Mouse (Mus musculus): ENCODE data around the gene Apc2. TPM values are rescaled to one million over a fixed set of nuclear protein-coding genes. Genes with fewer than 3 reads are reported as not detected.

The Apc2 gene
- polyA plus RNA-seq, 1 experiment, result 0.24 TPM

DNA sequence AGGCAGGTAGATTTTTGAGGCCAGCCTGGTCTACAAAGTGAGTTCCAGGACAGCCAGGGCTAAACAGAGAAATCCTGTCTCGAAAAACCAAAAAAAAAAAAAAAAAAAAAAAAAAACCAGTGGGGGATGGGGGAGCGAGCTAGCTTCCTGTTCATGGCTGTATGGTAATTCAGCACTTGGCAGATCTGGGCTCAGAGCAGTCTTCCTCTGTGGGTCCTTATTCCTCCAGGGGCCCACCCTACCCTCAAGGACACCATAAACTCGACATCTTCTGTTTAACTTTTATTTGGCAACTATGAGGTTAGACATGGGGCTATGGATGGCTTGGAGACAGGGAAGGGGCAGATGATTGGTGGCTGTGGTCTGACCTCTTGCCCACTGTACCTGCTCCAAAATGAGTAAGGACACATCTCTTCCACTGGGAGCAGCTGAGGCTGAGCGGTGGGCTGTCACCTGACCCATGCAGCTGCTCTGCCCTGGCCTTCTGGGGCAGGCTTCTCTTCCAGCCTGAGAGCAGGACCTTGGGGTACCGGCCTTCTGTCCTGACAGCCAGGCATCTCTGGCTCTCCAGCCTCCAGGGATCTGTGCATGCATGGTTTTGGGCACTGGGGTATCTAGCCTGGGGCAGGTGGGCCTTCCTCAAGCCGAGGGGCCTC is 25.4 kb downstream of the Apc2 start:
- no peak overlapping the region for H3ac ChIP-seq (ENCODE audit: control insufficient read depth, insufficient read length)
- TF ChIP-seq TCF3 (IDR thresholded peaks at IDR 0.05; ENCODE audit: insufficient read length, low read depth) (peak; percentile 23), TCF12 (IDR thresholded peaks at IDR 0.05; ENCODE audit: insufficient read depth, poor library complexity, severe bottlenecking) (no peak), E2F4 (IDR thresholded peaks at IDR 0.05; ENCODE audit: insufficient read depth) (no peak), SRF (IDR thresholded peaks at IDR 0.05; ENCODE audit: control insufficient read depth, insufficient read length, low read depth) (no peak), MYOD1 (IDR thresholded peaks at IDR 0.05; ENCODE audit: control insufficient read depth in 1 of 3, insufficient read length in 2 of 3, low read depth in 2 of 3) (peak in 2 of 3 experiments; percentile 91 to 96), MYOG (IDR thresholded peaks at IDR 0.05; ENCODE audit: control insufficient read depth in 1 of 3, insufficient read depth in 1 of 3, insufficient read length in 2 of 3, low read depth in 2 of 3) (peak; percentile 57 to 96 (median 92)), USF1 (IDR thresholded peaks at IDR 0.05; ENCODE audit: low read depth) (no peak), CEBPB (IDR thresholded peaks at IDR 0.05; ENCODE audit: insufficient read depth, poor library complexity, severe bottlenecking) (no peak)
- no peaks in the 10 kb centered on the region for H3K36me3 ChIP-seq (ENCODE audit: control insufficient read depth, insufficient read depth)
- H3K27me3 ChIP-seq (ENCODE audit: control insufficient read depth, insufficient read depth, insufficient read length), result no peaks in the 10 kb centered on the region
- peak overlapping the region; percentile 79 for H3K4me3 ChIP-seq
- H3K79me2 ChIP-seq (ENCODE audit: control insufficient read depth, insufficient read depth), result peaks cover 10% of the 10 kb centered on the region
- peak overlapping the region; percentile 71 for H3K4me2 ChIP-seq (ENCODE audit: low read depth)

DNA sequence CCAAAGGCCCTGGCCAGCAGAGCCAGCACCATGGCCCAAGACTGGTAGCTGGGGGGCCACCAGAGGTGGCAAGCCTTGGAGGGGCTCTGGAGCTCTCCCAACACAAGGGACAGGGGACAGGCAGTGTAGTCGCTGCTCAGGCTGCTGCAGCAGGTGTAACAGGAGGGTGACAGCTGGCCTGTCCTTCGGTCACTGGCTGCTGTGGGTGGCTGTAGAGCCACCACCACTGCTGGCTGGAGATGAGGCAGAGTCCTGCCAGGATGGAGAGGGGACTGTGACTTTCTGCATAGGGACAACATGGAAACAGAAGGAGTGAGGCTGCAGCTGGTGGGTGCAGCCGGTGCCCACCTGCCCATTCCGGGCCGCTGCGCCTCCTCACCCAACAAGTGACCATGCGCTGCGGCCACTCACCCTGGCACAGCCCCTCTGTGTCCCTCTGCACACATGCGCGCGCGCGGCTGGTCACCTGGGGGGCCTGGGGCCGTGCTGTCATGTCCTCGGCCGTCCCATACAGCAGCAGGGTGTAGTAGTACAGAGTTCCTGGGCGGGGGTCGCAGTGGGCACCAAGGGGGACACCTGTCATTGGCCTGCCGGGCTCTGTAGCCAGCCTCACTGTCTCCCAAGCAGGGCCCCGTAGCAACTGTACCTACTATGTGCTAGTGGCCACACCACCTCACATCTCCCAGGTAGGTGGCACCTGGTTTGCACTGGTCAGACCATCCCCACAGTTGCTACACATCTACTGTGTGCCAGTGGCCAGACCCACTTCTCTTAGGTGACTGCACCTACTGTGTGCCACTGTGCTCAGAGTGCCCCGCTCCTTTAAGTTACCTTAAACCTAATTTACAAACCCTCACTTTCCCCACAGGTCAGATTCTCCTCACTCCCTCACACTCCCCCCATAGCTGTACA is 26.1 kb downstream of the Apc2 start:
- Histone ChIP-seq H3K79me2 (ENCODE audit: control insufficient read depth, insufficient read depth) (peaks cover 10% of the 10 kb centered on the region), H3ac (ENCODE audit: control insufficient read depth, insufficient read length) (no peak overlapping the region), H3K4me2 (ENCODE audit: low read depth) (peak overlapping the region; percentile 74), H3K4me3 (peak overlapping the region; percentile 44), H3K27me3 (ENCODE audit: control insufficient read depth, insufficient read depth, insufficient read length) (no peaks in the 10 kb centered on the region), H3K36me3 (ENCODE audit: control insufficient read depth, insufficient read depth) (no peaks in the 10 kb centered on the region)
- TF ChIP-seq TCF3 (IDR thresholded peaks at IDR 0.05; ENCODE audit: insufficient read length, low read depth) (no peak), POLR2AphosphoS2 (IDR thresholded peaks at IDR 0.05; ENCODE audit: insufficient read length, low read depth) (no peak), POLR2A (IDR thresholded peaks at IDR 0.05; ENCODE audit: insufficient read length, low read depth) (no peak), MAX (IDR thresholded peaks at IDR 0.05; ENCODE audit: low read depth) (no peak), MYOD1 (IDR thresholded peaks at IDR 0.05; ENCODE audit: control insufficient read depth in 1 of 3, insufficient read length in 2 of 3, low read depth in 2 of 3) (peak in 1 of 3 experiments; percentile 84), REST (IDR thresholded peaks at IDR 0.05; ENCODE audit: insufficient read depth, insufficient read length) (no peak), CEBPB (IDR thresholded peaks at IDR 0.05; ENCODE audit: insufficient read depth, poor library complexity, severe bottlenecking) (no peak), MYOG (IDR thresholded peaks at IDR 0.05; ENCODE audit: control insufficient read depth in 1 of 3, insufficient read depth in 1 of 3, insufficient read length in 2 of 3, low read depth in 2 of 3) (peak in 1 of 3 experiments; percentile 67), USF1 (IDR thresholded peaks at IDR 0.05; ENCODE audit: low read depth) (no peak), TCF12 (IDR thresholded peaks at IDR 0.05; ENCODE audit: insufficient read depth, poor library complexity, severe bottlenecking) (no peak), SRF (IDR thresholded peaks at IDR 0.05; ENCODE audit: control insufficient read depth, insufficient read length, low read depth) (no peak), E2F4 (IDR thresholded peaks at IDR 0.05; ENCODE audit: insufficient read depth) (no peak)

DNA sequence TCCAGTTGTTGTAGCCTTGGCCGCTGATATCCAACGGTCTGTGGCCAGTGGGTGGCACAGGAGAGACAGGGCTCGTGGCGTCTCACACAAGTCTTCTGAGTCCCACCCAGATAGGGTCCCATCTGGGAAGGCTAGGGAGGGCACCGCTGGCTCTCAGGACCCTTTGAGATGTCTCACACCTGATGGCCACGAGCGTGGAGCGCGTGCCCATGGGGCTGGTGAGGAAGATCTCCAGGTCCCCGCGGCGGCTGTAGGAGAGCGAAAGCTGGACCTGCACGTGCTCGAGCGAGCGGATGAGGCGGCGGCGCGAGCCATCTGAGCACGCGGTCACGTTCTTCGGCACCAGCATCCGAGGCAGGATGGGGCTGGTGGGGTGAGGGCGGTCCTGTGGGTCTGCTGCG is 27.0 kb downstream of the Apc2 start:
- peaks cover 10% of the 10 kb centered on the region for H3K79me2 ChIP-seq (ENCODE audit: control insufficient read depth, insufficient read depth)
- H3K4me2 ChIP-seq (ENCODE audit: low read depth), result peak overlapping the region; percentile 74
- peak overlapping the region; percentile 44 for H3K4me3 ChIP-seq
- H3ac ChIP-seq (ENCODE audit: control insufficient read depth, insufficient read length), result peak overlapping the region; percentile 4
- TF ChIP-seq TCF3 (IDR thresholded peaks at IDR 0.05; ENCODE audit: insufficient read length, low read depth) (no peak), MYOG (IDR thresholded peaks at IDR 0.05; ENCODE audit: control insufficient read depth in 1 of 3, insufficient read depth in 1 of 3, insufficient read length in 2 of 3, low read depth in 2 of 3) (no peak), POLR2A (IDR thresholded peaks at IDR 0.05; ENCODE audit: insufficient read length, low read depth) (peak; percentile 22), MYOD1 (IDR thresholded peaks at IDR 0.05; ENCODE audit: control insufficient read depth in 1 of 3, insufficient read length in 2 of 3, low read depth in 2 of 3) (peak in 1 of 3 experiments; percentile 16), POLR2AphosphoS2 (IDR thresholded peaks at IDR 0.05; ENCODE audit: insufficient read length, low read depth) (no peak)
- H3K27me3 ChIP-seq (ENCODE audit: control insufficient read depth, insufficient read depth, insufficient read length), result no peaks in the 10 kb centered on the region
- no peaks in the 10 kb centered on the region for H3K36me3 ChIP-seq (ENCODE audit: control insufficient read depth, insufficient read depth)

DNA sequence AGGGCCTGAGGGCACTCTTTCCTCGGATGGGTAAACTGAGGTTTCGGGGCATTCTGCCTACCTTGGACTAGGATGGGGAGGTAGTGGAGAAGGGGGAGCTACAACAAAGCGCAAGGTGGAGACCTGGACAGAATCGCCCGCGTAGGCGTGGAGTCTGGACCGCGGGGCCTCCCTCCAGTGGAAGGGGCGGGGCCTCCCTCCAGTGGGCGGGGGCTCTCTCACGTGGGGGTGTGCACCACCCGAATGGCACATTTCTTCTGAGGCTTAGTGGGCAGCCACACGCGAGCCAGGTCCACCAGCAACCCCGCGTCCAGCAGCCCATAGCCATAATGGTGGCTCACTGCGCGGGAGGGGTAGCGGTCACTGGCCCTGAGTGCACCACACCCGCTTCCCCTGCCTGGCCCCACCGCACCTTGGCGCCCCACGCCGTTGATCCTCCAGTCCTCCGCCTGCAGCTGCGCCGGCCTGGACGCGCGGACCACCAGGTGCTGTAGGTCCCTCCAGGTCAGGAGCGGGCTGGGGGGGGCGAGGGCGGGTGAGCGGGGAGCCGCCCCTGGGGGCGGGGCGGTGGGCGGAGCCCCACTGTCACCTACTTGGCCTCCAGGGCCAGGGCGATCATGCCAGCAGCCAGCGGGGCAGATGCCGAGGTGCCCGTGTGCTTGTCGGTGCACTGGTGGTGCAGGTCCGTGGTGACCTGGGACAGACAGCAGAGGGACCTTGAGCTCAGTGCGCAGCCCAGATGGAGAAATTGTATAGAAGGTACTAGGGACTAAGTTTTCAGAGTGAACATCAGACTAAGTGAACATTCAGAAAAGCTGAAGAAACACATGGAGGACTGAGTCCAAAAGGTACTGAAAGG is 27.7 kb downstream of the Apc2 start:
- Histone ChIP-seq H3K4me2 (ENCODE audit: low read depth) (peak overlapping the region; percentile 74), H3K36me3 (ENCODE audit: control insufficient read depth, insufficient read depth) (no peaks in the 10 kb centered on the region), H3K4me3 (peak overlapping the region; percentile 44), H3K27me3 (ENCODE audit: control insufficient read depth, insufficient read depth, insufficient read length) (no peaks in the 10 kb centered on the region), H3ac (ENCODE audit: control insufficient read depth, insufficient read length) (peak overlapping the region; percentile 4), H3K79me2 (ENCODE audit: control insufficient read depth, insufficient read depth) (peaks cover 10% of the 10 kb centered on the region)
- TF ChIP-seq REST (IDR thresholded peaks at IDR 0.05; ENCODE audit: insufficient read depth, insufficient read length) (no peak), SRF (IDR thresholded peaks at IDR 0.05; ENCODE audit: control insufficient read depth, insufficient read length, low read depth) (no peak), MYOG (IDR thresholded peaks at IDR 0.05; ENCODE audit: control insufficient read depth in 1 of 3, insufficient read depth in 1 of 3, insufficient read length in 2 of 3, low read depth in 2 of 3) (peak in 1 of 3 experiments; percentile 2), TCF3 (IDR thresholded peaks at IDR 0.05; ENCODE audit: insufficient read length, low read depth) (no peak), MAX (IDR thresholded peaks at IDR 0.05; ENCODE audit: low read depth) (no peak), MYOD1 (IDR thresholded peaks at IDR 0.05; ENCODE audit: control insufficient read depth in 1 of 3, insufficient read length in 2 of 3, low read depth in 2 of 3) (peak in 1 of 3 experiments; percentile 13), E2F4 (IDR thresholded peaks at IDR 0.05; ENCODE audit: insufficient read depth) (no peak), TCF12 (IDR thresholded peaks at IDR 0.05; ENCODE audit: insufficient read depth, poor library complexity, severe bottlenecking) (no peak), CEBPB (IDR thresholded peaks at IDR 0.05; ENCODE audit: insufficient read depth, poor library complexity, severe bottlenecking) (no peak), USF1 (IDR thresholded peaks at IDR 0.05; ENCODE audit: low read depth) (no peak), POLR2A (IDR thresholded peaks at IDR 0.05; ENCODE audit: insufficient read length, low read depth) (peak; percentile 53), POLR2AphosphoS2 (IDR thresholded peaks at IDR 0.05; ENCODE audit: insufficient read length, low read depth) (peak; percentile 54)
